Mouse (Mus musculus) testis, adult 2 months (tissue): ENCODE measurements around the gene Cryz.

Experiments
- CTCF ChIP-seq: fragments of 200-500 bp; IDR thresholded peaks from 2 replicates; pipeline ENCODE4 v1.5.1; 2012; ENCODE audit warnings: low read depth, mild to moderate bottlenecking, inconsistent platforms, low read length, moderate library complexity; ENCODE audit not compliant: control insufficient read depth, insufficient read depth, insufficient replicate concordance
- POLR2A ChIP-seq: fragments of 200-500 bp; IDR thresholded peaks from 2 replicates; pipeline ENCODE4 v1.6.1; 2012; ENCODE audit warnings: low read depth, mild to moderate bottlenecking, inconsistent platforms, low read length, moderate library complexity; ENCODE audit not compliant: control insufficient read depth

DNA sequence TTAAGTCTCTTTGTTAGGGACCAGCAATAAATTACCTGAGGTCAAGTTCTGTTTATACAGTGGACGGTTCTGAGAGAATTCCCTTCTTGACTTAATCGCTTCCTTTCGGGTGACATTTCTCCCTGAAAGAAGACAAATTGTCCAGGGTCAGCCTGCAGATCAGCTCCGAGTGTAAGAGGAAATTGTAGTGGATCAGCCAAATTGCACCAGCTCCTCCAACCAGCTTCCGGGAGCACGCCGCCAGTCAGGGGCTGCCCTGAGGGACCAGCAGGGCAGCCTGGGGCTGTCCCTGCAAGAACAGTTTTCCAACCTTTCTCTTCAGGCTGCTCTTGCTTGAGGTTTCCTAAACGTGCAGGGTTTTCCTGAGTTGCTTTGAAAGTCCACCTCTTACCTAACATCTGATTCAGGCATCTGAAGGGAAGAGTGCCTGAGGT lies 47.6 kb upstream of the Cryz start:
- TF ChIP-seq POLR2A (no peak), CTCF (no peak)
